Mouse (Mus musculus) intestine, embryonic 14.5 days (tissue): ENCODE results near the gene Cotl1. TPM values are rescaled to one million over a fixed set of nuclear protein-coding genes. Genes with fewer than 3 reads are reported as not detected.
A peak's percentile ranks its signal among the peaks of the same experiment; 100 is the strongest.

Experiments used
- ATAC-seq: fragments of 200-750 bp; cut with Nextera tagmentation; replicated peaks from 2 replicates; pipeline ENCODE4 v1.8.0; 2017; ENCODE audit warnings: low read depth, moderate number of reproducible peaks, moderate TSS enrichment, moderate library complexity; ENCODE audit not compliant: low FRiP score, low TSS enrichment
- DNase-seq: peaks from one replicate; pipeline ENCODE4 v3.0.0-alpha.2; 2018; ENCODE audit warnings: low spot score
- H3K27ac ChIP-seq: fragments of 300-500 bp; sonication (generic); 2 replicates; pipeline ENCODE4 v1.5.1; 2014; ENCODE audit warnings: low read depth, mild to moderate bottlenecking, control low read depth
- H3K27me3 ChIP-seq: fragments of 300-500 bp; sonication (generic); replicated peaks from 2 replicates; pipeline ENCODE4 v1.6.1; 2014; ENCODE audit warnings: low read length, control low read depth; ENCODE audit not compliant: control insufficient read depth, insufficient read depth
- H3K36me3 ChIP-seq: fragments of 300-500 bp; sonication (generic); 2 replicates; pipeline ENCODE4 v1.6.1; 2014; ENCODE audit warnings: low read length, control low read depth; ENCODE audit not compliant: control insufficient read depth, insufficient read depth
- H3K4me1 ChIP-seq: fragments of 300-500 bp; sonication (generic); replicated peaks from 2 replicates; pipeline ENCODE4 v1.6.1; 2014; ENCODE audit warnings: low read length, control low read depth, mixed read lengths; ENCODE audit not compliant: control insufficient read depth, insufficient read depth
- H3K4me2 ChIP-seq: fragments of 300-500 bp; sonication (generic); 2 replicates; pipeline ENCODE4 v1.6.1; 2014; ENCODE audit warnings: low read length
- H3K4me3 ChIP-seq: fragments of 300-500 bp; sonication (generic); 2 replicates; pipeline ENCODE4 v1.5.1; 2014; ENCODE audit warnings: low read depth, low read length, control low read depth, mixed read lengths
- H3K9ac ChIP-seq: fragments of 300-500 bp; sonication (generic); 2 replicates; pipeline ENCODE4 v1.6.1; 2014; ENCODE audit warnings: mild to moderate bottlenecking, low read length
- H3K9me3 ChIP-seq: fragments of 300-500 bp; sonication (generic); 2 replicates; pipeline ENCODE4 v1.6.1; 2016; ENCODE audit warnings: low read length, control low read depth; ENCODE audit not compliant: control insufficient read depth
- WGBS: fragments of 180-500 bp; shearing (Covaris S2); extraction: QIAGEN DNeasy Blood & Tissue Kit; methylation state at CpG from one replicate; pipeline ENCODE4 v1.1.7; 2014; 5-methylcytosine and 5-hydroxymethylcytosine counted together
- polyA plus RNA-seq: library from polyadenylated mRNA; unstranded; fragments of >200 nt; fragmentation: Nextera tagmentation; extraction: Ambion mirVana; gene quantifications from 2 replicates; pipeline ENCODE4 v1.2.1, GENCODE M21; 2014

Cotl1 gene
- polyA plus RNA-seq, 1 experiment from 2014 or later: 468 TPM

GRCm38 (mm10) chr8:119836831-119837230 lies 3.5 kb downstream of the Cotl1 start:
- H3K36me3 ChIP-seq: peaks cover 6% of the 10 kb centered on the region; the same call in 1 of the 2 replicates
- no peaks in the 10 kb centered on the region for H3K9me3 ChIP-seq
- H3K27ac ChIP-seq: no peak overlapping the region
- peaks cover 56% of the 10 kb centered on the region for H3K4me1 ChIP-seq
- WGBS: 83% methylated on average over 4 of the region's 4 CpGs
- H3K4me2 ChIP-seq: peak overlapping the region; percentile 88; the same call in 1 of the 2 replicates
- no peak overlapping the region for H3K9ac ChIP-seq
- no peak for ATAC-seq
- H3K4me3 ChIP-seq: no peak overlapping the region
- no peak for DNase-seq
- H3K27me3 ChIP-seq: no peaks in the 10 kb centered on the region

- Histone ChIP-seq H3K4me1 (peaks cover 65% of the 10 kb centered on the region), H3K27me3 (no peaks in the 10 kb centered on the region), H3K9me3 (no peaks in the 10 kb centered on the region), H3K36me3 (peaks cover 6% of the 10 kb centered on the region; the same call in 1 of the 2 replicates), H3K4me3 (no peak overlapping the region), H3K4me2 (no peak overlapping the region), H3K9ac (no peak overlapping the region), H3K27ac (no peak overlapping the region)
- ATAC-seq: no peak
- DNase-seq: no peak
- 86% methylated on average over 5 of the region's 5 CpGs for WGBS
Measured at GRCm38 (mm10) chr8:119835270-119835669, 5.1 kb downstream of the Cotl1 start.

GRCm38 (mm10) chr8:119834676-119835075 lies 5.7 kb downstream of the Cotl1 start:
- Histone ChIP-seq H3K9me3 (no peaks in the 10 kb centered on the region), H3K4me1 (peaks cover 69% of the 10 kb centered on the region), H3K27ac (no peak overlapping the region), H3K27me3 (no peaks in the 10 kb centered on the region), H3K4me2 (no peak overlapping the region), H3K4me3 (no peak overlapping the region), H3K36me3 (peaks cover 6% of the 10 kb centered on the region; the same call in 1 of the 2 replicates), H3K9ac (no peak overlapping the region)
- 88% methylated on average over 6 of the region's 6 CpGs for WGBS
- no peak for ATAC-seq
- no peak for DNase-seq

GRCm38 (mm10) chr8:119832931-119833330 lies 7.4 kb downstream of the Cotl1 start:
- DNase-seq: no peak
- Histone ChIP-seq H3K9me3 (no peaks in the 10 kb centered on the region), H3K4me2 (0 out of 2 replicates have a peak overlapping the region, but pooled peaks have one; percentile 7), H3K36me3 (peaks cover 6% of the 10 kb centered on the region; the same call in 1 of the 2 replicates), H3K4me3 (no peak overlapping the region), H3K27ac (peak overlapping the region; percentile 87), H3K4me1 (peaks cover 69% of the 10 kb centered on the region), H3K9ac (no peak overlapping the region; the same call in 1 of the 2 replicates), H3K27me3 (no peaks in the 10 kb centered on the region)
- no peak for ATAC-seq
- 28% methylated on average over 5 of the region's 5 CpGs for WGBS

GRCm38 (mm10) chr8:119832101-119832617 lies 8.2 kb downstream of the Cotl1 start:
- H3K9ac ChIP-seq: no peak overlapping the region
- no peaks in the 10 kb centered on the region for H3K27me3 ChIP-seq
- H3K4me3 ChIP-seq: no peak overlapping the region
- peaks cover 6% of the 10 kb centered on the region; the same call in 1 of the 2 replicates for H3K36me3 ChIP-seq
- no peaks in the 10 kb centered on the region for H3K9me3 ChIP-seq
- peak overlapping the region; percentile 35 for H3K4me2 ChIP-seq
- H3K4me1 ChIP-seq: peaks cover 69% of the 10 kb centered on the region
- DNase-seq: no peak
- 30% methylated on average over 7 of the region's 7 CpGs for WGBS
- peak overlapping the region; percentile 87 for H3K27ac ChIP-seq
- no peak for ATAC-seq

GRCm38 (mm10) chr8:119831336-119831995 lies 8.9 kb downstream of the Cotl1 start:
- DNase-seq (peak; percentile 89), ATAC-seq (peak; percentile 77)
- Histone ChIP-seq H3K36me3 (peaks cover 6% of the 10 kb centered on the region; the same call in 1 of the 2 replicates), H3K4me1 (peaks cover 70% of the 10 kb centered on the region), H3K4me2 (peak overlapping the region; percentile 35), H3K9ac (no peak overlapping the region), H3K4me3 (no peak overlapping the region), H3K27me3 (no peaks in the 10 kb centered on the region), H3K9me3 (no peaks in the 10 kb centered on the region), H3K27ac (peak overlapping the region; percentile 87)
- 18% methylated on average over 20 of the region's 20 CpGs for WGBS

GRCm38 (mm10) chr8:119830589-119830988 lies 9.8 kb downstream of the Cotl1 start:
- no peaks in the 10 kb centered on the region for H3K9me3 ChIP-seq
- H3K36me3 ChIP-seq: peaks cover 6% of the 10 kb centered on the region; the same call in 1 of the 2 replicates
- peaks cover 73% of the 10 kb centered on the region for H3K4me1 ChIP-seq
- H3K27me3 ChIP-seq: no peaks in the 10 kb centered on the region
- ATAC-seq: no peak
- WGBS: 49% methylated on average over 7 of the region's 7 CpGs
- DNase-seq: no peak
- H3K4me3 ChIP-seq: no peak overlapping the region
- no peak overlapping the region; the same call in 1 of the 2 replicates for H3K4me2 ChIP-seq
- peak overlapping the region; percentile 87; the same call in 1 of the 2 replicates for H3K27ac ChIP-seq
- no peak overlapping the region for H3K9ac ChIP-seq

GRCm38 (mm10) chr8:119829870-119830580 lies 10.3 kb downstream of the Cotl1 start:
- H3K36me3 ChIP-seq: peaks cover 4% of the 10 kb centered on the region; the same call in 1 of the 2 replicates
- DNase-seq: no peak
- H3K9ac ChIP-seq: no peak overlapping the region
- no peaks in the 10 kb centered on the region for H3K27me3 ChIP-seq
- no peaks in the 10 kb centered on the region for H3K9me3 ChIP-seq
- no peak for ATAC-seq
- H3K4me3 ChIP-seq: no peak overlapping the region
- 47% methylated on average over 16 of the region's 16 CpGs for WGBS
- H3K4me2 ChIP-seq: no peak overlapping the region
- H3K4me1 ChIP-seq: peaks cover 73% of the 10 kb centered on the region
- peak overlapping the region; percentile 87; the same call in 1 of the 2 replicates for H3K27ac ChIP-seq
